Mouse (Mus musculus): Measurements from ENCODE around the gene Rnf220.

DNA sequence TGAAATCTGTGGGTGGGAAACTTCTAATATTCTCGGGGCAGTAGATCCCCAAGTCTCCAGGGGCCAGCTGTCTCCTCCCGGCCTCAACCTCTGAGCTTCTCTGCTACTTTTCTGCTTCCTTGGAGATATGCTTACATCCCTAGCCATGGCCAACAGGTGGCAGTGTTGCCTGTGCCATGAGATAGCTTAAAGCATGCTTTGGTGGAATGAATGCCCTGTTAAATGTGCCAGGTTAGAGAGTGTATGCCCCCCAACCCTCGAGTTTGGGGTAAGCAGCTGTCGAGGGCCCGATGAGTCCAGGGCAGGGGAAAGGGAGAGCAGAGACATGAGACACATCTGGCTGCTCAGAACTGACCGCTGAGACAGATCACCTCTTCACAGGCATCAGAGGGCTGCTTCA is 226.6 kb downstream of the Rnf220 start:
- TF ChIP-seq CTCF (IDR thresholded peaks at IDR 0.05; ENCODE audit: extremely low read depth, insufficient read depth, insufficient read length, insufficient replicate concordance) (peak; percentile 80; the same call in 1 of the 2 replicates), POLR2A (IDR thresholded peaks at IDR 0.05; ENCODE audit: low read depth, low read length) (no peak)
